Mouse (Mus musculus) stomach, embryonic 15.5 days (tissue): ENCODE measurements around the gene Mapkapk3. TPM values are rescaled to one million over a fixed set of nuclear protein-coding genes. Genes with fewer than 3 reads are reported as not detected.

Experiments
- ATAC-seq: fragments of 200-750 bp; cut with Nextera tagmentation; 2 replicates; pipeline ENCODE4 v1.8.0; 2017; ENCODE audit warnings: low read depth, moderate number of reproducible peaks, moderate TSS enrichment; ENCODE audit not compliant: insufficient read depth, low FRiP score
- H3K27ac ChIP-seq: fragments of 300-500 bp; sonication (generic); 2 replicates; pipeline ENCODE4 v1.5.1; 2015; ENCODE audit warnings: mild to moderate bottlenecking, inconsistent platforms
- H3K27me3 ChIP-seq: fragments of 300-500 bp; sonication (generic); replicated peaks from 2 replicates; pipeline ENCODE4 v1.6.1; 2015; ENCODE audit warnings: inconsistent platforms
- H3K36me3 ChIP-seq: fragments of 300-500 bp; sonication (generic); 2 replicates; pipeline ENCODE4 v1.6.1; 2015; ENCODE audit warnings: inconsistent platforms
- H3K4me1 ChIP-seq: fragments of 300-500 bp; sonication (generic); 2 replicates; pipeline ENCODE4 v1.6.1; 2015; ENCODE audit warnings: inconsistent platforms
- H3K4me2 ChIP-seq: fragments of 300-500 bp; sonication (generic); 2 replicates; pipeline ENCODE4 v1.6.1; 2015; ENCODE audit warnings: mild to moderate bottlenecking, inconsistent platforms
- H3K4me3 ChIP-seq: fragments of 300-500 bp; sonication (generic); replicated peaks from 2 replicates; pipeline ENCODE4 v1.5.1; 2015; ENCODE audit warnings: inconsistent platforms
- H3K9ac ChIP-seq: fragments of 300-500 bp; sonication (generic); 2 replicates; pipeline ENCODE4 v1.6.1; 2015; ENCODE audit warnings: inconsistent platforms
- H3K9me3 ChIP-seq: fragments of 300-500 bp; sonication (generic); 2 replicates; pipeline ENCODE4 v1.6.1; 2016; ENCODE audit warnings: inconsistent platforms
- WGBS: fragments of 180-500 bp; shearing (Covaris S2); methylation state at CpG from one replicate; pipeline ENCODE4 v1.1.7; 2015; 5-methylcytosine and 5-hydroxymethylcytosine counted together
- polyA plus RNA-seq: library from polyadenylated mRNA; unstranded; fragments of >200 nt; fragmentation: Nextera tagmentation; extraction: Ambion mirVana; gene quantifications from 2 replicates; pipeline ENCODE4 v1.2.1, GENCODE M21; 2015

Mapkapk3 gene
- polyA plus RNA-seq, 1 experiment from 2014 or later = 38.0 TPM

DNA sequence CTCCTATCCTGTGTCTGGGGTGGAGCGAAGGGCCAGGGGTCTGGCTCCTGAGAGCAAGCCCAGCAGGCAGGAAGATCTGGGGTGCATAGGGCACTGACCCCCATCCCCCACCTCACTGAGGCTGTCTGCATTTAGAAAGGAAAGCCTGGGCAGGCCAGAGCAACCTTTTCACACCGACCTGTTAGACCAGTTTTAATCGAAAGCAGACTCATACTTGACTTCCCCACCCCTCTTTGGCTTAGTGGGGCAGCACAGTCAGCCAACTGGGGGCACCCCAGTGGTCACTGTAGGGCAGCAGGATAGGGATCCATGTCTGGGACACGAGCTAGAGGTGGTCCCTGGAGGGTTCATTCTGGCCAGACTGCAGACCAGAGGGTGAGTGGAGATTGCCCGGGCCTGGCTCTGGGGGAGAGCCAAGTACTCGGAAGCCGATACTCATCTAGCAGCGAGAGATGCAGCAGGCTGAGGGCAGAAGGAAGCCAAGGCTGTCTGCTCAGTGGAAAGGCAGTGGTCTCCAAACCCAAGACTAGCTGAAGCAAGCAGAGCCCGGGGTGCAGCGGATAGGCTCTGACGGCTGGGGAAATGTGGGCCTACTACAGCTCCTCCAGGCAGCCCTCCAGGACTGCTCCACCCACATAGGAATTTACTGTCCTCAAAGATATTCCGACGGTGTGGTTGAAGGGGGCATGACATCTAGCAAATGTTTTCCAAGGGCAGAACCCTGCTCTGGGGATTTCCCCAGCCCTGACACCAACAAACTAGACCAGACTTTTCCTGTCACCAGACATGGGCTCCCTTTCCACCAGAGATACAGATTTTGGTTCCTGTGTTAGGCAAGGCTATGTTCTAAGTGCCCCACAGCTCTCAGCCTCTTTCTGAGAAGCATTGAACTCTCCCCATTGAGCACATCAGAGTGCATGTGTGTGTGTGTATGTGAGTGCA lies 16.2 kb upstream of the Mapkapk3 start:
- Histone ChIP-seq H3K27ac (peak overlapping the region; percentile 89), H3K36me3 (peaks cover 12% of the 10 kb centered on the region), H3K27me3 (no peaks in the 10 kb centered on the region), H3K9ac (no peak overlapping the region), H3K4me1 (peaks cover 34% of the 10 kb centered on the region), H3K4me3 (peak overlapping the region; percentile 8; the same call in 1 of the 2 replicates), H3K4me2 (peak overlapping the region; percentile 17; the same call in 1 of the 2 replicates), H3K9me3 (no peaks in the 10 kb centered on the region)
- ATAC-seq = peak; percentile 51
- WGBS = 45% methylated on average over 13 of the region's 13 CpGs

DNA sequence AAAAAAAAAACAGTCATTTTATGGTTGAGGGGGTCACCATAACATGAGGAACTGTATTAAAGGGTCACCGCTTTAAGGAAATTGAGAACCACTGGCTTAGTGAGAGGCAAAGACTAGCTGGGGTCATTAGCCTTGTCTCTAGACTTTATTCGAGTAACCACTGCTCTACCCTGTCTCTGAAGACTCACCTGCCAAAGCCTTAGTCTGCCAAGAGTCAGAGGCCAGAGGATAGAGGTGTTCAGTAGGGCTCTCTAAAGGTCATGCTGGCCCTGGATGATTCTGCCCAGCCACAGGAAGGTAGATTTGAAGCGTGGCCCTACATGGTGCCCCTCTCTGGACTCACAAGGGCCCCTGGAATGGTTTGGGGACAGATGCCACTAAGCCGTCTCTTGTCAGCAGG lies 15.3 kb upstream of the Mapkapk3 start:
- peak overlapping the region; percentile 89 for H3K27ac ChIP-seq
- H3K4me1 ChIP-seq = peaks cover 35% of the 10 kb centered on the region
- ATAC-seq = no peak
- no peak overlapping the region for H3K4me2 ChIP-seq
- H3K27me3 ChIP-seq = no peaks in the 10 kb centered on the region
- no peak overlapping the region for H3K9ac ChIP-seq
- WGBS = 73% methylated on average over 4 of the region's 4 CpGs
- H3K36me3 ChIP-seq = peaks cover 19% of the 10 kb centered on the region
- no peaks in the 10 kb centered on the region for H3K9me3 ChIP-seq
- H3K4me3 ChIP-seq = no peak overlapping the region

DNA sequence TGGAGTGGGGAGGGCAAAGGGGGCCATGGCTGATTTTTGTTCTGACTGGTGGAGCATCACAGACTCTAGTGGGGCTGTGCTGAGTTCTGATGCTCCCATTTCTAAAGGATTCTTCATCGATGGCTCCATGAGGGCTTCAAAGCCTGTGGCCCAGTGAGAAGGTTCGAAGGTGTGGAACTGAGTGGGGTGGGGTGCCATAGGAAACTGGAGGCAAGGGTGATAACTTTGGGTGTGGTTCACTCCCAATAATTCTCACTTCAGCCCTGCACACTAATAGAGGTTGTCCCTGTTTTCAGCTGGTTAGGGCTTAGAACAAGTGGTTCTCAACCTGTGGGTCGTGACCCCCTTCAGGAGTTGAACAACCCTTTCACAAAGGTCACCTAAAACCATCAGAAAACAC lies 14.7 kb upstream of the Mapkapk3 start:
- H3K36me3 ChIP-seq = peaks cover 19% of the 10 kb centered on the region
- 81% methylated on average over 3 of the region's 3 CpGs for WGBS
- no peaks in the 10 kb centered on the region for H3K9me3 ChIP-seq
- H3K27me3 ChIP-seq = no peaks in the 10 kb centered on the region
- ATAC-seq = no peak
- H3K27ac ChIP-seq = no peak overlapping the region
- H3K4me3 ChIP-seq = no peak overlapping the region
- H3K4me2 ChIP-seq = no peak overlapping the region
- no peak overlapping the region for H3K9ac ChIP-seq
- H3K4me1 ChIP-seq = peaks cover 38% of the 10 kb centered on the region

DNA sequence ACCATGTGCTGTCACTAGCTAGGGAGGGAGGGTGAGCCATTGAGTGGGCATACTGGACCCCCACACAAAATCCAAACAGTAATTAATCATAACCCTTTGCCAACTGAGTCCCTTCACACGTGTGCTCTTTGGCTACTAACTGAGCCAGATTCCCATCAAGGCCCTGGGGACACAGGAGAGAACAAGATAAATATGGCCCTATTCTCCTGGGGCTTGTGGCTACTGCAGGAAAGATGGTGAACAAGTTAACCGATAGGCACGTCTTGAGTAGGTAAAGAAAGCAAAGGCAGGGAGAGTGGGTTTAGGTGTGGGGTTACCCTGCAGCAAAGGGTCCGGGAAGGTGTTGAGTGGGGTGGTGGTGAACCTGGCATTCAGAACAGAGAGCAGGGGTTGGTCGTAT lies 14.2 kb upstream of the Mapkapk3 start:
- H3K4me3 ChIP-seq = no peak overlapping the region
- no peak for ATAC-seq
- no peaks in the 10 kb centered on the region for H3K27me3 ChIP-seq
- peaks cover 19% of the 10 kb centered on the region for H3K36me3 ChIP-seq
- 83% methylated on average over 5 of the region's 5 CpGs for WGBS
- no peak overlapping the region for H3K4me2 ChIP-seq
- peaks cover 38% of the 10 kb centered on the region for H3K4me1 ChIP-seq
- no peak overlapping the region for H3K27ac ChIP-seq
- H3K9ac ChIP-seq = no peak overlapping the region
- no peaks in the 10 kb centered on the region for H3K9me3 ChIP-seq

DNA sequence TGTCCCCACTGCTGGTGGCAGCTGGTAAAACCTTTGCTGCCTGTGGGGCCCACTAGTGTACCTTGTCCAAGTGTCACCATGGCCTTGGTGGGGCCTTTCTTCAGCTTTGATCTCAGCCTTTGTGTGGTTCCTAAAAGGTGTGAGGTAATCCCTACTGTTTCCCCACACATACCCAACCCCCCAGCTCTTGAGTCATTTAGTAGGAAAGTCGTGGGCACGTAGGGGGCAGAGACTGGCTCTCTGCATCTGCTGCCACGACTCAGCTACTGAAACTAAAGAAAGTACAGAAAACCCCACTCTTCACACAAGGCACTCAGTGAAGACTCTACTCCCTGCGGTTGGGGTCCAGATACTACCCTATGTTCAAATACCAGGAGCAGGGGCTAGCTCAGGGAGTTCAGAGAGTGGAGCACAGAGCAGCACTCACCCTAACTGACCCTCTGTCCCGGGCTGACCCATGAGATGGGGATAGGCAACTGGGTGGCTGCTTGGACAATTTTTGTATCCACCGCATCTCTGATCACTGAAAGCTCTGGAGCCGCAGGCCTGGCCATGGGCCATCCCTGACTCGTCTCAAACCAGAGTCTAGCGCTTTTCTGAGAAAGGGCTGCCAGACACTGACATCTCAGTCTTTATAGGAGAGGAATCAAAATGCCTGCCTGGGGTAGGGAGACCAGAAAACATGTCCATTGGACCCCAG lies 13.6 kb upstream of the Mapkapk3 start:
- Histone ChIP-seq H3K36me3 (peaks cover 19% of the 10 kb centered on the region), H3K4me2 (no peak overlapping the region), H3K4me1 (peaks cover 39% of the 10 kb centered on the region), H3K27ac (no peak overlapping the region), H3K4me3 (no peak overlapping the region), H3K9me3 (no peaks in the 10 kb centered on the region), H3K27me3 (no peaks in the 10 kb centered on the region), H3K9ac (no peak overlapping the region)
- WGBS = 64% methylated on average over 9 of the region's 9 CpGs
- no peak for ATAC-seq

DNA sequence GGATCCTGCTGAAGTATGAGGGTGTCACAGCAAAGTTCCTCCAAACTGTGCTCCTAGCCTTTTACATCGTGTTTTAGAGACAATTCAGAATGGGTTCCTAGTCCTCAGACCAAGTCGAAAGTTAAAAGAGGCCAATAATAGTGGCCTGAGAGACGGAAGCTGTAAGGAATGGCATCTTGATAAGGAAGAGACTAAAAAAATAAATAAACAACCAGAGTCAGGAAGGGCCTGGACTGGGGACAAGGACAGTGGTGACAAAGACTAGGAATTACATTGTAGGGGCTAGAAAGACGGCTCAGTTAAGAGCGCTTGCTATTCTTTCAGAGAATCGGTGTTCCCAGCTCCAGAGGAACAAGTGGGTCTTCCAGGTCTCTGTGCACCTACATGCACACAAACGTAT lies 12.9 kb upstream of the Mapkapk3 start:
- no peaks in the 10 kb centered on the region for H3K27me3 ChIP-seq
- H3K4me3 ChIP-seq = no peak overlapping the region
- no peak overlapping the region for H3K27ac ChIP-seq
- H3K36me3 ChIP-seq = peaks cover 19% of the 10 kb centered on the region
- WGBS = 67% methylated on average over 7 of the region's 7 CpGs
- H3K4me1 ChIP-seq = peaks cover 38% of the 10 kb centered on the region
- ATAC-seq = no peak
- no peak overlapping the region for H3K4me2 ChIP-seq
- no peak overlapping the region for H3K9ac ChIP-seq
- no peaks in the 10 kb centered on the region for H3K9me3 ChIP-seq

DNA sequence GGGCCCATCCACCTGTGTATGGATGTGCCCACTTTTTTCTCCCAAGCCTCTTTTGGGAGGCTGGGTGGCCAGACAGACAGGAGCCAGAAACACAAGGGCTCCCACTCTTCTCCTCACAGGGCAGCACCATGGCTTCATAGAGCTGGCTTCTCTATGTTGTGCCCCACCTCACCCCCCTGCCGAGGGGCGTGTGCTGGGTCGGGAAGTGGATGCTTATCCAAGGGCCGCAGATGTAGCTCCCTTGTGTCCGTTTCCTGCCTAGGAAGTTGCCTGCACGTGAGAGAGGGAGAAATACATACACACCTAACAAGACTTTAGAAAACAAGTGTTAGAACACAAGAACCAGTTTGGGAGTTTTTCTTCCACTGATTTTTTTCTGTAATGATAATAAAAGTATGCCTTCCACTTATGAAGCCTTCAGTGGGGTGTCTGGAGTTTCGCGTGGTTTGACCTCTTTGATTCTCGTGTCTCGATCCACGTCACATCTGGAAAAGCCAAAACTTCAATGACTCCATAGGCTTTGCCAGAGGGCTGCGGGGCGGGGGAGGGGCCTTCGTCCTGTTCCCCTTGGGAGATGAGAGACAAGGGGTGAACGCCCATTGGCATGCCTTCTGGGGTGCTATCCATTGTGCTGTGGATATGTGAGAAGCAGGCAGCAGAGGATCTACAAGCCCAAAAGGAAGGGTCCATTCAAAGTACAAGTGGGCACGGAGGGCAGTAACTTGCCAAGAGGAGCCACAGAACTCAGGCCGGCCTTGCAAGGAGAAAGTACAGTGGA lies 12.1 kb upstream of the Mapkapk3 start:
- Histone ChIP-seq H3K9me3 (no peaks in the 10 kb centered on the region), H3K4me1 (peaks cover 33% of the 10 kb centered on the region), H3K4me2 (no peak overlapping the region), H3K27me3 (no peaks in the 10 kb centered on the region), H3K27ac (no peak overlapping the region), H3K4me3 (no peak overlapping the region), H3K36me3 (peaks cover 19% of the 10 kb centered on the region), H3K9ac (no peak overlapping the region)
- no peak for ATAC-seq
- 80% methylated on average over 17 of the region's 17 CpGs for WGBS

DNA sequence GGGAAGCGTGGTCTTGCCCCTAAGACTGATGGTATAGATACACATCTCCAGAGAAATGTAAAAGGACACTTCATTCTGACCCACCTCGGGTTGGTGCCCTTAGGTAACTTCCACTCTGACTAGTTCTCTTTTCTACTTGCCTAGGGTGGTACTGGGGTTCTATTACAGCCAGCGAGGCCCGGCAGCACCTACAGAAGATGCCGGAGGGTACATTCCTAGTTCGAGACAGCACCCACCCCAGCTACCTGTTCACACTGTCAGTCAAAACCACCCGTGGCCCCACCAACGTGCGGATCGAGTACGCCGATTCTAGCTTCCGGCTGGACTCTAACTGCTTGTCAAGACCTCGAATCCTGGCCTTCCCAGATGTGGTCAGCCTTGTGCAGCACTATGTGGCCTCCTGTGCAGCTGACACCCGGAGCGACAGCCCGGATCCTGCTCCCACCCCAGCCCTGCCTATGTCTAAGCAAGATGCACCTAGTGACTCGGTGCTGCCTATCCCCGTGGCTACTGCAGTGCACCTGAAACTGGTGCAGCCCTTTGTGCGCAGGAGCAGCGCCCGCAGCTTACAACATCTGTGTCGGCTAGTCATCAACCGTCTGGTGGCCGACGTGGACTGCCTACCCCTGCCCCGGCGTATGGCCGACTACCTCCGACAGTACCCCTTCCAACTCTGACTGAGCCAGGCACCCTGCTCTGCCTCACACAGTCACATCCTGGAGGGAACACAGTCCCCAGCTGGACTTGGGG lies 10.7 kb upstream of the Mapkapk3 start:
- no peak for ATAC-seq

DNA sequence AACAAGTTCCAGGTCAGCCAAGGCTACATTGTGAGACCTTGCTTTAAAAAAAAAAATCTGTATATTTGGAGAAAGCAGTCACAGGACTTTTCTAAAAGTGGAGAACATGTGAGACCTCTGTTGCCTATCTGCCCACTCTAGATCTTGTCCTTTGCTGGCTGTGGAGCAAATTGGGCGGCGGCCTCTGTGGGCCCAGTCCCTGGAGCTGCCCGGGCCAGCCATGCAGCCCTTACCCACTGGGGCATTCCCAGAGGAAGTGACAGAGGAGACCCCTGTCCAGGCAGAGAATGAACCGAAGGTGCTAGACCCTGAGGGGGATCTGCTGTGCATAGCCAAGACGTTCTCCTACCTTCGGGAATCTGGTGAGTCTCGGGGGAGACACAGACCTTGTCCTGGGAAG lies 10.1 kb upstream of the Mapkapk3 start:
- ATAC-seq = no peak
- no peak overlapping the region for H3K4me3 ChIP-seq
- WGBS = 87% methylated on average over 7 of the region's 7 CpGs
- H3K27ac ChIP-seq = no peak overlapping the region
- H3K9ac ChIP-seq = no peak overlapping the region
- H3K36me3 ChIP-seq = peaks cover 19% of the 10 kb centered on the region
- H3K4me2 ChIP-seq = no peak overlapping the region; the same call in 1 of the 2 replicates
- peaks cover 22% of the 10 kb centered on the region for H3K4me1 ChIP-seq
- H3K27me3 ChIP-seq = no peaks in the 10 kb centered on the region
- no peaks in the 10 kb centered on the region for H3K9me3 ChIP-seq

More for the DNA sequence above, 10.7 kb upstream of the Mapkapk3 start:
- Histone ChIP-seq H3K4me1 (peaks cover 24% of the 10 kb centered on the region), H3K4me2 (no peak overlapping the region), H3K36me3 (peaks cover 19% of the 10 kb centered on the region), H3K4me3 (no peak overlapping the region), H3K27me3 (no peaks in the 10 kb centered on the region), H3K9ac (no peak overlapping the region), H3K9me3 (no peaks in the 10 kb centered on the region), H3K27ac (no peak overlapping the region)
- WGBS = 92% methylated on average over 30 of the region's 30 CpGs

DNA sequence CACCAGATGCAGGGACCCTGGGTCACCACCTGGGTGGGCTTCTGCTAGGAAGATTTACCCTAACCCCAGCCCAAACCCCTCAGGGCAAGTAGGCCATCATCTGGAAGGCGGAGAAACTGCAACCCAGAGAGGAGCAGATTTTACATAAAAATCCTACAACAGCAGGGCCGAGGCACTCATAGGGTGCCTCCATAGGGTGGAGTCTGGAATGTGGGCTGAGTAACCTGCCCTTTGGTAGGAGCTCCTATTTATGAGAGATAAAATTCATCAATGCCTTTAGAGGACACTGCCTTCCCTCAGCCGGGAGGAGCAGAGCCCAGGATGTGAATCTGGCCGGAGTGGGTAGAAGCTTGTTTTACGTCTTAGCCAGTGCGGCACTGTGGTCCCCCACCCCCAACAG lies 9.2 kb upstream of the Mapkapk3 start:
- peak overlapping the region; percentile 66 for H3K4me3 ChIP-seq
- 75% methylated on average over 6 of the region's 6 CpGs for WGBS
- ATAC-seq = no peak
- no peaks in the 10 kb centered on the region for H3K9me3 ChIP-seq
- no peaks in the 10 kb centered on the region for H3K27me3 ChIP-seq
- H3K36me3 ChIP-seq = peaks cover 19% of the 10 kb centered on the region
- H3K9ac ChIP-seq = no peak overlapping the region
- H3K4me2 ChIP-seq = peak overlapping the region; percentile 77
- peak overlapping the region; percentile 48 for H3K27ac ChIP-seq
- peaks cover 27% of the 10 kb centered on the region for H3K4me1 ChIP-seq
